Mouse (Mus musculus) MEL (cell line): ENCODE data around the gene Ankrd16. TPM values are rescaled to one million over a fixed set of nuclear protein-coding genes. Genes with fewer than 3 reads are reported as not detected.

Source experiments
- DNase-seq: peaks from one replicate; pipeline ENCODE4 v3.0.0; 2011; ENCODE audit warnings: low read depth, low spot score
- H3K27ac ChIP-seq: 2 replicates; pipeline ENCODE4 v1.5.1; 2012; ENCODE audit warnings: low read depth, mild to moderate bottlenecking, control low read depth, low read length, moderate library complexity; ENCODE audit not compliant: control insufficient read depth
- H3K27me3 ChIP-seq, 2 experiments: fragments of 150-350 bp in 1 of 2; sonication (generic) in 1 of 2; 2 replicates each; pipeline ENCODE4 v1.6.1; 2012; ENCODE audit warnings: low read length in 2 of 2, mild to moderate bottlenecking in 2 of 2, improper control_type of control experiment in 1 of 2, moderate library complexity in 1 of 2; ENCODE audit not compliant: insufficient read depth in 2 of 2, control insufficient read depth in 1 of 2
- H3K36me3 ChIP-seq, 2 experiments: 2 replicates each; pipeline ENCODE4 v1.6.1; 2012 to 2014; ENCODE audit warnings: low read length in 2 of 2, improper control_type of control experiment in 1 of 2, inconsistent platforms in 1 of 2, mild to moderate bottlenecking in 1 of 2; ENCODE audit not compliant: insufficient read depth in 2 of 2, control insufficient read depth in 1 of 2
- H3K4me1 ChIP-seq, 2 experiments: fragments of 150-350 bp in 1 of 2; sonication (generic) in 1 of 2; 2 replicates each; pipeline ENCODE4 v1.6.1; 2012; ENCODE audit warnings: low read length in 2 of 2, improper control_type of control experiment in 1 of 2, mild to moderate bottlenecking in 1 of 2; ENCODE audit not compliant: insufficient read depth in 2 of 2, control insufficient read depth in 1 of 2
- H3K4me3 ChIP-seq, 2 experiments: fragments of 150-350 bp in 1 of 2; sonication (generic) in 1 of 2; 2 replicates each; pipeline ENCODE4 v1.5.1; 2012; ENCODE audit warnings: low read depth in 2 of 2, low read length in 2 of 2, mild to moderate bottlenecking in 2 of 2, moderate library complexity in 2 of 2, control low read depth in 1 of 2, improper control_type of control experiment in 1 of 2; ENCODE audit not compliant: control insufficient read depth in 1 of 2, insufficient read depth in 1 of 2
- H3K79me2 ChIP-seq: 2 replicates; pipeline ENCODE4 v1.6.1; 2012; ENCODE audit warnings: mild to moderate bottlenecking, low read length, moderate library complexity; ENCODE audit not compliant: control insufficient read depth, poor library complexity, insufficient read depth
- H3K9ac ChIP-seq: 2 replicates; pipeline ENCODE4 v1.6.1; 2012; ENCODE audit warnings: low read depth, mild to moderate bottlenecking, control low read depth, low read length, moderate library complexity; ENCODE audit not compliant: control insufficient read depth, poor library complexity, severe bottlenecking
- H3K9me3 ChIP-seq: fragments of 150-350 bp; sonication (generic); replicated peaks from 2 replicates; pipeline ENCODE4 v1.6.1; 2012; ENCODE audit warnings: mild to moderate bottlenecking, low read length, improper control_type of control experiment, moderate library complexity; ENCODE audit not compliant: insufficient read depth
- BHLHE40 ChIP-seq: IDR thresholded peaks from 2 replicates; pipeline ENCODE4 v1.6.1; 2012; ENCODE audit warnings: low read depth, mild to moderate bottlenecking, inconsistent platforms, low read length, improper control_type of control experiment, borderline replicate concordance
- CHD2 ChIP-seq: IDR thresholded peaks from 2 replicates; pipeline ENCODE4 v1.6.1; 2011; ENCODE audit warnings: low read length, improper control_type of control experiment
- CTCF ChIP-seq, 3 experiments: IDR thresholded peaks in 2 of 3; conservative IDR thresholded peaks in 1 of 3; 2 replicates each; pipeline ENCODE4 v1.5.1; 2011 to 2012; ENCODE audit warnings: low read length in 3 of 3, low read depth in 2 of 3, mild to moderate bottlenecking in 2 of 3, improper control_type of control experiment in 1 of 3, inconsistent platforms in 1 of 3, mixed read lengths in 1 of 3, moderate library complexity in 1 of 3; ENCODE audit not compliant: control insufficient read depth in 1 of 3, insufficient read depth in 1 of 3, poor library complexity in 1 of 3, severe bottlenecking in 1 of 3
- ELF1 ChIP-seq: IDR thresholded peaks from 2 replicates; pipeline ENCODE4 v1.6.1; 2014; ENCODE audit warnings: low read depth, mild to moderate bottlenecking, inconsistent platforms, low read length, improper control_type of control experiment, moderate library complexity
- EP300 ChIP-seq, 2 experiments: IDR thresholded peaks; 2 replicates each; pipeline ENCODE4 v1.6.1; 2011; ENCODE audit warnings: improper control_type of control experiment in 2 of 2, low read length in 2 of 2, low read depth in 1 of 2, mild to moderate bottlenecking in 1 of 2
- ETS1 ChIP-seq: IDR thresholded peaks from 2 replicates; pipeline ENCODE4 v1.6.1; 2012; ENCODE audit warnings: low read depth, mild to moderate bottlenecking, inconsistent platforms, low read length, improper control_type of control experiment, moderate library complexity
- GABPA ChIP-seq: IDR thresholded peaks from 2 replicates; pipeline ENCODE4 v1.6.1; 2012; ENCODE audit warnings: low read depth, mild to moderate bottlenecking, inconsistent platforms, low read length, improper control_type of control experiment, moderate library complexity
- GATA1 ChIP-seq: IDR thresholded peaks from 2 replicates; pipeline ENCODE4 v1.6.1; 2011; ENCODE audit warnings: low read depth, low read length, improper control_type of control experiment
- HCFC1 ChIP-seq: IDR thresholded peaks from 2 replicates; pipeline ENCODE4 v1.6.1; 2012; ENCODE audit warnings: low read depth, mild to moderate bottlenecking, inconsistent platforms, low read length, improper control_type of control experiment, moderate library complexity
- KAT2A ChIP-seq: conservative IDR thresholded peaks from 2 replicates; pipeline ENCODE4 v1.6.1; 2012; ENCODE audit warnings: low read depth, low read length, improper control_type of control experiment, inconsistent platforms
- MAFK ChIP-seq: IDR thresholded peaks from 2 replicates; pipeline ENCODE4 v1.6.1; 2011; ENCODE audit warnings: low read depth, mild to moderate bottlenecking, low read length, improper control_type of control experiment, borderline replicate concordance
- MAX ChIP-seq: IDR thresholded peaks from 2 replicates; pipeline ENCODE4 v1.6.1; 2011; ENCODE audit warnings: low read length, improper control_type of control experiment
- MAZ ChIP-seq: IDR thresholded peaks from 2 replicates; pipeline ENCODE4 v1.6.1; 2012; ENCODE audit warnings: low read depth, mild to moderate bottlenecking, inconsistent platforms, low read length, improper control_type of control experiment
- MEF2A ChIP-seq: IDR thresholded peaks from 2 replicates; pipeline ENCODE4 v1.6.1; 2014; ENCODE audit warnings: low read depth, mild to moderate bottlenecking, inconsistent platforms, low read length, improper control_type of control experiment; ENCODE audit not compliant: poor library complexity, insufficient replicate concordance, severe bottlenecking; ENCODE audit errors: extremely low read depth
- MXI1 ChIP-seq: IDR thresholded peaks from 2 replicates; pipeline ENCODE4 v1.6.1; 2011; ENCODE audit warnings: mild to moderate bottlenecking, low read depth, low read length, improper control_type of control experiment
- MYB ChIP-seq: IDR thresholded peaks from 2 replicates; pipeline ENCODE4 v1.6.1; 2011; ENCODE audit warnings: mild to moderate bottlenecking, low read depth, low read length, improper control_type of control experiment
- MYC ChIP-seq: IDR thresholded peaks from 2 replicates; pipeline ENCODE4 v1.6.1; 2011; ENCODE audit warnings: low read depth, mild to moderate bottlenecking, low read length, improper control_type of control experiment, moderate library complexity
- NELFE ChIP-seq: IDR thresholded peaks from 2 replicates; pipeline ENCODE4 v1.6.1; 2011; ENCODE audit warnings: low read depth, low read length, improper control_type of control experiment
- POLR2A ChIP-seq, 2 experiments: IDR thresholded peaks; 2 replicates each; pipeline ENCODE4 v1.6.1; 2011 to 2012; ENCODE audit warnings: low read length in 2 of 2, mild to moderate bottlenecking in 2 of 2, control low read depth in 1 of 2, improper control_type of control experiment in 1 of 2, low read depth in 1 of 2, moderate library complexity in 1 of 2; ENCODE audit not compliant: control insufficient read depth in 1 of 2, insufficient read depth in 1 of 2, poor library complexity in 1 of 2
- POLR2AphosphoS2 ChIP-seq: IDR thresholded peaks from 2 replicates; pipeline ENCODE4 v1.6.1; 2011; ENCODE audit warnings: low read length, improper control_type of control experiment
- POLR2AphosphoS5 ChIP-seq: IDR thresholded peaks from 2 replicates; pipeline ENCODE4 v1.6.1; 2012; ENCODE audit warnings: low read depth, borderline replicate concordance, mild to moderate bottlenecking, inconsistent platforms, low read length, moderate library complexity, mixed read lengths
- RAD21 ChIP-seq: IDR thresholded peaks from 2 replicates; pipeline ENCODE4 v1.6.1; 2011; ENCODE audit warnings: mild to moderate bottlenecking, low read depth, low read length, improper control_type of control experiment
- RCOR1 ChIP-seq: IDR thresholded peaks from 2 replicates; pipeline ENCODE4 v1.6.1; 2012; ENCODE audit warnings: low read depth, mild to moderate bottlenecking, inconsistent platforms, low read length, improper control_type of control experiment
- SIN3A ChIP-seq: IDR thresholded peaks from 2 replicates; pipeline ENCODE4 v1.6.1; 2012; ENCODE audit warnings: low read length, improper control_type of control experiment, inconsistent platforms
- SMC3 ChIP-seq: IDR thresholded peaks from 2 replicates; pipeline ENCODE4 v1.6.1; 2011; ENCODE audit warnings: low read depth, low read length, improper control_type of control experiment
- TAL1 ChIP-seq: IDR thresholded peaks from 2 replicates; pipeline ENCODE4 v1.6.1; 2012; ENCODE audit warnings: mild to moderate bottlenecking, inconsistent platforms, low read length, moderate library complexity, mixed read lengths
- TBP ChIP-seq: IDR thresholded peaks from 2 replicates; pipeline ENCODE4 v1.8.0; 2011; ENCODE audit warnings: low read depth, low read length, improper control_type of control experiment
- TCF12 ChIP-seq: IDR thresholded peaks from 2 replicates; pipeline ENCODE4 v1.6.1; 2014; ENCODE audit warnings: low read depth, mild to moderate bottlenecking, inconsistent platforms, low read length, improper control_type of control experiment, moderate library complexity
- USF1 ChIP-seq: IDR thresholded peaks from 2 replicates; pipeline ENCODE4 v1.6.1; 2014; ENCODE audit warnings: low read depth, mild to moderate bottlenecking, inconsistent platforms, low read length, improper control_type of control experiment, moderate library complexity
- USF2 ChIP-seq, 2 experiments: IDR thresholded peaks; 2 replicates each; pipeline ENCODE4 v1.6.1; 2011 to 2012; ENCODE audit warnings: improper control_type of control experiment in 2 of 2, low read length in 2 of 2, borderline replicate concordance in 1 of 2, inconsistent platforms in 1 of 2, low read depth in 1 of 2, mild to moderate bottlenecking in 1 of 2; ENCODE audit not compliant: insufficient read depth in 1 of 2
- ZKSCAN1 ChIP-seq: IDR thresholded peaks from 2 replicates; pipeline ENCODE4 v1.6.1; 2012; ENCODE audit warnings: low read depth, mild to moderate bottlenecking, inconsistent platforms, low read length, improper control_type of control experiment, moderate library complexity
- ZMIZ1 ChIP-seq: IDR thresholded peaks from 2 replicates; pipeline ENCODE4 v1.6.1; 2012; ENCODE audit warnings: low read depth, mild to moderate bottlenecking, inconsistent platforms, low read length, improper control_type of control experiment, moderate library complexity
- polyA plus RNA-seq, 2 experiments: library from polyadenylated mRNA; stranded (reverse) in 1 of 2; unstranded in 1 of 2; fragments of >175 nt in 1 of 2; fragments of >200 nt in 1 of 2; gene quantifications; 2 replicates each; pipeline versions ENCODE4 v1.2.1 to v1.2.4; 2012; ENCODE audit warnings: low replicate concordance in 2 of 2, low read depth in 1 of 2; ENCODE audit not compliant: insufficient read length in 2 of 2, insufficient read depth in 1 of 2, missing spikeins in 1 of 2
- total RNA-seq: library from RNA; depleted of rRNA; stranded (reverse); fragments of 300-350 nt; gene quantifications from 2 replicates; pipeline ENCODE4 v1.2.3, GENCODE M21; 2012

Ankrd16 gene
- total and polyA plus RNA-seq, 3 experiments = 12.9 to 23.5 TPM; not detected in 1

DNA sequence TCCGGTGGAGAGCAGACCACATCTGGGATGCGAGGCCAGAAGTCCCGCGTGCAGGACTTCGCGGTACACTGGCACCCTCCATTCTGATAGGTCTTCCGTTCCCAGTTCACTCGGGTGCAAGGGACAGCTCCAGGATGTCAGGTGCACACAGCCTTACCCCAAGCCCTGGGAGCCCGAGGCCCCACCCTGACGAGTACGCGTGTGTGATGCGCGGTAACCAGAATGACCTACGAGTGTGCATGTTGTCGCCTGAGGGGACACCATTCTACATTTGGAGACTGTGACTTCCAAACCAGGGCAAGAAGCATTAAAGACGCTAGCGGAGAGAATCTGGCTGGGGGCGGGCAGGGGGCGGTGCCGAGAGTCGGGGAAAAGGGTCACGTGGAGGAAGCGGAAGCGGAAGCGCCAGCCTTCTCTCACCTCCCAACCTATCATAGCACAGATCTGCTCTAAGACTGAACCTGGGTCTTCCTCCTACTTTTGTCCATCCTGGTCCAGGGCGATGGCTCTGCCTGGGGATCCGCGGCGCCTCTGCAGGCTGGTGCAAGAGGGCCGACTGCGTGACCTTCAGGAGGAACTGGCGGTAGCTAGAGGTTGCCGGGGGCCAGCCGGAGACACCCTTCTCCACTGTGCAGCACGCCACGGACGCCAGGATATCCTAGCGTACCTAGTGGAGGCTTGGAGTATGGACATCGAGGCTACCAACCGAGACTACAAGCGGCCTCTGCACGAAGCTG lies 579 bp downstream of the Ankrd16 start:
- peak overlapping the region; percentile 78 for H3K9ac ChIP-seq
- H3K4me3 ChIP-seq = peak overlapping the region; percentile 72 to 80
- H3K79me2 ChIP-seq = peaks cover 24% of the 10 kb centered on the region
- H3K9me3 ChIP-seq = no peaks in the 10 kb centered on the region
- H3K27me3 ChIP-seq = no peaks in the 10 kb centered on the region
- peaks cover 0 to 7% of the 10 kb centered on the region in 2 experiments; a peak in 2 of 4 replicates for H3K36me3 ChIP-seq
- H3K4me1 ChIP-seq = peaks cover 0 to 10% of the 10 kb centered on the region in 2 experiments; a peak in 1 of 4 replicates
- TF ChIP-seq MYB (no peak), MAFK (no peak), GATA1 (no peak), CTCF (IDR thresholded peaks at IDR 0.05 in 2 of 3, conservative IDR thresholded peaks at IDR 0.05 in 1 of 3; ENCODE audit: control insufficient read depth in 1 of 3, insufficient read depth in 1 of 3, low read depth in 2 of 3, low read length in 3 of 3, poor library complexity in 1 of 3, severe bottlenecking in 1 of 3) (0 out of 6 replicates have a peak, but pooled peaks of 1 of the 3 experiments have one; percentile 2), NELFE (peak; percentile 73), MAX (peak; percentile 94), SMC3 (no peak), POLR2AphosphoS2 (peak; percentile 59; the same call in 1 of the 2 replicates), MEF2A (no peak), SIN3A (peak; percentile 88), USF1 (peak; percentile 99), BHLHE40 (no peak), RAD21 (no peak), TCF12 (no peak), KAT2A (no peak; the same call in 1 of the 2 replicates), CHD2 (no peak), MYC (0 out of 2 replicates have a peak, but pooled peaks have one; percentile 21), TBP (peak; percentile 77; the same call in 1 of the 2 replicates), EP300 (IDR thresholded peaks at IDR 0.05; ENCODE audit: low read depth in 1 of 2, low read length in 2 of 2) (no peak), ZKSCAN1 (no peak), RCOR1 (no peak), POLR2A (IDR thresholded peaks at IDR 0.05; ENCODE audit: control insufficient read depth in 1 of 2, insufficient read depth in 1 of 2, low read depth in 1 of 2, low read length in 2 of 2, poor library complexity in 1 of 2) (peak; percentile 56 to 66; a peak in 3 of 4 replicates), MAZ (no peak), ELF1 (peak; percentile 92), MXI1 (peak; percentile 26; the same call in 1 of the 2 replicates), ZMIZ1 (peak; percentile 61; the same call in 1 of the 2 replicates), TAL1 (no peak), ETS1 (no peak), HCFC1 (peak; percentile 82), POLR2AphosphoS5 (no peak), USF2 (IDR thresholded peaks at IDR 0.05; ENCODE audit: borderline replicate concordance in 1 of 2, insufficient read depth in 1 of 2, low read depth in 1 of 2, low read length in 2 of 2) (peak; percentile 76 to 92), GABPA (no peak)
- peak overlapping the region; percentile 75 for H3K27ac ChIP-seq
- DNase-seq = peak; percentile 95
